Mouse (Mus musculus) hindbrain, embryonic 11.5 days (tissue): ENCODE data around the gene Slc35e3. TPM values are rescaled to one million over a fixed set of nuclear protein-coding genes. Genes with fewer than 3 reads are reported as not detected.
"Not testable (repeated sequence)": the region's sequence is repeated elsewhere in the genome, so short reads cannot be mapped to it uniquely, and the experiment has no call there.

Experiments
- ATAC-seq: fragments of 200-750 bp; cut with Nextera tagmentation; 2 replicates; pipeline ENCODE4 v1.8.0; 2017; ENCODE audit warnings: mild to moderate bottlenecking, moderate TSS enrichment, moderate library complexity; ENCODE audit not compliant: low FRiP score
- DNase-seq: peaks from one replicate; pipeline ENCODE4 v3.0.0-alpha.2; 2015; ENCODE audit warnings: low spot score
- H3K27ac ChIP-seq: fragments of 300-500 bp; sonication (generic); 2 replicates; pipeline ENCODE4 v1.5.1; 2014; ENCODE audit warnings: mild to moderate bottlenecking, low read depth, low read length
- H3K27me3 ChIP-seq: fragments of 300-500 bp; sonication (generic); 2 replicates; pipeline ENCODE4 v1.6.1; 2014; ENCODE audit warnings: mild to moderate bottlenecking, low read length, moderate library complexity, mixed read lengths; ENCODE audit not compliant: control insufficient read depth, insufficient read depth
- H3K36me3 ChIP-seq: fragments of 300-500 bp; sonication (generic); 2 replicates; pipeline ENCODE4 v1.6.1; 2014; ENCODE audit warnings: mild to moderate bottlenecking, low read length, moderate library complexity, mixed read lengths; ENCODE audit not compliant: control insufficient read depth, insufficient read depth
- H3K4me1 ChIP-seq: fragments of 300-500 bp; sonication (generic); replicated peaks from 2 replicates; pipeline ENCODE4 v1.6.1; 2014; ENCODE audit warnings: low read length, mixed read lengths; ENCODE audit not compliant: control insufficient read depth, insufficient read depth
- H3K4me2 ChIP-seq: fragments of 300-500 bp; sonication (generic); replicated peaks from 2 replicates; pipeline ENCODE4 v1.6.1; 2014; ENCODE audit warnings: mild to moderate bottlenecking, low read depth, low read length
- H3K4me3 ChIP-seq: fragments of 300-500 bp; sonication (generic); 2 replicates; pipeline ENCODE4 v1.5.1; 2014; ENCODE audit warnings: low read depth, low read length
- H3K9ac ChIP-seq: fragments of 300-500 bp; sonication (generic); 2 replicates; pipeline ENCODE4 v1.6.1; 2014; ENCODE audit warnings: low read depth, low read length
- H3K9me3 ChIP-seq: fragments of 300-500 bp; sonication (generic); 2 replicates; pipeline ENCODE4 v1.6.1; 2016; ENCODE audit warnings: low read length; ENCODE audit not compliant: control insufficient read depth
- WGBS: fragments of 180-500 bp; shearing (Covaris S2); extraction: QIAGEN DNeasy Blood & Tissue Kit; methylation state at CpG from one replicate; pipeline ENCODE4 v1.1.7; 2014; 5-methylcytosine and 5-hydroxymethylcytosine counted together
- polyA plus RNA-seq: library from polyadenylated mRNA; unstranded; fragments of >200 nt; fragmentation: Nextera tagmentation; extraction: Ambion mirVana; gene quantifications from 2 replicates; pipeline ENCODE4 v1.2.1, GENCODE M21; 2014

Gene Slc35e3
- polyA plus RNA-seq, 1 experiment from 2014 or later, result 18.2 TPM

GRCm38 (mm10) chr10:117759844-117760630 lies 13.9 kb upstream of the Slc35e3 start:
- Histone ChIP-seq H3K27me3 (no peaks in the 10 kb centered on the region), H3K27ac (no peak overlapping the region), H3K9me3 (no peaks in the 10 kb centered on the region), H3K36me3 (peaks cover 23% of the 10 kb centered on the region), H3K4me1 (no peaks in the 10 kb centered on the region), H3K4me3 (no peak overlapping the region), H3K9ac (no peak overlapping the region), H3K4me2 (no peak overlapping the region)
- no peak for DNase-seq
- WGBS, result 94% methylated on average over 10 of the region's 10 CpGs
- no peak for ATAC-seq

GRCm38 (mm10) chr10:117758749-117759727 lies 12.9 kb upstream of the Slc35e3 start:
- Histone ChIP-seq H3K9me3 (no peaks in the 10 kb centered on the region), H3K9ac (no peak overlapping the region), H3K4me2 (no peak overlapping the region), H3K4me1 (no peaks in the 10 kb centered on the region), H3K27me3 (no peaks in the 10 kb centered on the region), H3K27ac (no peak overlapping the region), H3K36me3 (peaks cover 26% of the 10 kb centered on the region), H3K4me3 (no peak overlapping the region)
- ATAC-seq (no peak), DNase-seq (no peak)
- 92% methylated on average over 18 of the region's 18 CpGs for WGBS

- WGBS, result 96% methylated on average over 3 of the region's 3 CpGs
- H3K4me2 ChIP-seq, H3K4me3 ChIP-seq, H3K4me1 ChIP-seq, H3K9me3 ChIP-seq, H3K27me3 ChIP-seq, H3K27ac ChIP-seq, ATAC-seq, DNase-seq, H3K9ac ChIP-seq: not testable (repeated sequence)
- H3K36me3 ChIP-seq, result peaks cover 26% of the 10 kb centered on the region
Measured at GRCm38 (mm10) chr10:117758344-117758743, 12.2 kb upstream of the Slc35e3 start.

GRCm38 (mm10) chr10:117757796-117758342 lies 11.7 kb upstream of the Slc35e3 start:
- Histone ChIP-seq H3K27ac (no peak overlapping the region), H3K9ac (no peak overlapping the region), H3K27me3 (no peaks in the 10 kb centered on the region), H3K4me2 (no peak overlapping the region), H3K36me3 (peaks cover 26% of the 10 kb centered on the region), H3K4me1 (no peaks in the 10 kb centered on the region), H3K9me3 (no peaks in the 10 kb centered on the region), H3K4me3 (no peak overlapping the region)
- DNase-seq (no peak), ATAC-seq (no peak)
- 93% methylated on average over 7 of the region's 7 CpGs for WGBS

- H3K4me3 ChIP-seq, result no peak overlapping the region
- H3K4me2 ChIP-seq, result no peak overlapping the region
- H3K9me3 ChIP-seq, result no peaks in the 10 kb centered on the region
- H3K27ac ChIP-seq, result no peak overlapping the region
- 100% methylated on average over 1 of the region's 1 CpGs for WGBS
- H3K27me3 ChIP-seq, result no peaks in the 10 kb centered on the region
- no peak for DNase-seq
- peaks cover 26% of the 10 kb centered on the region for H3K36me3 ChIP-seq
- no peak for ATAC-seq
- H3K4me1 ChIP-seq, result no peaks in the 10 kb centered on the region
- no peak overlapping the region for H3K9ac ChIP-seq
Measured at GRCm38 (mm10) chr10:117757259-117757658, 11.1 kb upstream of the Slc35e3 start.

DNA sequence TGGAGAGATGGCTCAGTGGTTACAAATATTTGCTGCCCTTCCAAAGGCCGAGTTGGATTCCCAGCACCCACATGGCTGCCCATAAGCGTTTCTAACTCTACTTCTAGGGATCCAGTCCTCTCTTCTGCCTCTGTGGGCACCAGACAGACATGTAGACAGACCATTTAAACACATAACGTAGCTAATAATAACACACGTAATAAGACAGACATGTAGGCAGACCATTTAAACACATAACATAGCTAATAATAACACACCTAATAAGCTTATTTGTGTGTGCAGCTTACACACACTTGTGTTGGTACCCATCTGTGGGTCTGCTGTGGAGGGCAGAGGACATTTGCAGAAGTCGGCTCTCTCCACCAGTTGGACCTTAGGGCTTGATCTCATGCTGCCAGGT lies 10.6 kb upstream of the Slc35e3 start:
- DNase-seq (no peak), ATAC-seq (no peak)
- Histone ChIP-seq H3K4me3 (no peak overlapping the region), H3K4me2 (no peak overlapping the region), H3K9ac (no peak overlapping the region), H3K9me3 (no peaks in the 10 kb centered on the region), H3K36me3 (peaks cover 26% of the 10 kb centered on the region), H3K27me3 (no peaks in the 10 kb centered on the region), H3K4me1 (no peaks in the 10 kb centered on the region), H3K27ac (no peak overlapping the region)
- WGBS, result 97% methylated on average over 5 of the region's 5 CpGs

GRCm38 (mm10) chr10:117755799-117756467 lies 9.8 kb upstream of the Slc35e3 start:
- no peak for DNase-seq
- Histone ChIP-seq H3K4me1 (no peaks in the 10 kb centered on the region), H3K9ac (no peak overlapping the region), H3K27ac (no peak overlapping the region), H3K4me3 (no peak overlapping the region), H3K4me2 (no peak overlapping the region), H3K9me3 (no peaks in the 10 kb centered on the region), H3K27me3 (no peaks in the 10 kb centered on the region), H3K36me3 (peaks cover 22% of the 10 kb centered on the region)
- WGBS, result 95% methylated on average over 11 of the region's 11 CpGs
- no peak for ATAC-seq

- Histone ChIP-seq H3K4me3 (no peak overlapping the region), H3K9ac (no peak overlapping the region), H3K4me2 (no peak overlapping the region), H3K27me3 (no peaks in the 10 kb centered on the region), H3K27ac (no peak overlapping the region), H3K9me3 (no peaks in the 10 kb centered on the region), H3K36me3 (peaks cover 18% of the 10 kb centered on the region), H3K4me1 (no peaks in the 10 kb centered on the region)
- DNase-seq (no peak), ATAC-seq (no peak)
- WGBS, result 91% methylated on average over 13 of the region's 13 CpGs
Measured at GRCm38 (mm10) chr10:117755086-117755798, 9.1 kb upstream of the Slc35e3 start.
